Mouse (Mus musculus): Measurements from ENCODE around the gene Stt3b. TPM values are rescaled to one million over a fixed set of nuclear protein-coding genes. Genes with fewer than 3 reads are reported as not detected.

Gene Stt3b
- 102 and 105 TPM in 2 replicates for polyA plus RNA-seq (2016; fragmentation: Nextera tagmentation; extraction: Ambion mirVana)

DNA sequence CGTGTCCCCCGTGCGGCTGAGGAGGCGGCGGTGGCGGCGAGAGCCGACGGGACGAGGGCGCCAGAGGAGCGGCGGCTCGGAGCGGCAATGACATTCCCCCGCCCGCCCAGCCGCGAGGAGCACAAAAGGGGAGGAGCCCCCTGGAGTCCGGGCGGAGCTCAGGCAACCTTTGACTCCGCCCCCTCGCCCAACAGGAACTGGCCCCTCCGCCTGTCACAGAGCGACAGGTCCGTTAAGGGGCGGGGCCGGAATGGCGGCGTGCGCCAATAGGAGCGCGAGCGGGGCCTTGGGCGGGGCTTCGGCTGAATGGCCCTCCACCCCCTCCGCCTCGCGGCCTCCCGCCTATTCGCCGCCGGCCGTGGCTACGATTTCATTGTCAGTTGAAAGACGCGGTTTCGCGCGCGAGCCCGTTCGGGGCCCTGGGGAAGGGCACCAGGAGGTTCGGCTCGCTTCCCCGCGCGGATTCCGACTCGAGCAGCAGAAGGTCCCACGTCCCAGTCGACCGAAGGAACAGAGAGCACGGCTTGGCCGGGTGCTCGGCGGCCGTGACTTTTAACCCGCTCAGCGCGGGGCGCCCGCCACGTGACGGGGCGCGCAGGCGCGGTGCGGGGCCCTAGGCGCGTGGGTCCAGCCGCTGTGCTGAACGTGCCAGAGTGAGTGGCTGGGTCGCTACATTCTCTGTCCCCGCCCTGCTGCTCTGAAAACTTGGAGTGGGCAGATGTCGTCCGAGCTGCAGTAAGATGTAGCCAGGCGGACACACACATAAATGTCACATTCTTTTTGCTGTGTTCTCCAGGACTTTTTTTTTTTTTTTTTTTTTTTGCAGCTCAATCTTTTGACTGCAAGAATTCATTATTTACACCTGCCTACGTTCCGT, at the start of gene Stt3b:
Gene Stt3b (minus strand): TSS at position 76 of the 877 bp plus-strand sequence.
- H3K27me3 ChIP-seq (ENCODE audit: low read depth, poor library complexity, severe bottlenecking), result no peaks in the 10 kb centered on the region
- DNase-seq (ENCODE audit: low spot score), result peak; percentile 98
- no peaks in the 10 kb centered on the region for H3K36me3 ChIP-seq
- WGBS, result under 1% methylated on average over 91 of the region's 91 CpGs
- H3K9me3 ChIP-seq (replicated peaks), result no peaks in the 10 kb centered on the region
- H3K27ac ChIP-seq, result peak within 1 kb of the TSS; percentile 99
- H3K4me3 ChIP-seq, result peak within 1 kb of the TSS; percentile 98
- H3K4me1 ChIP-seq, result peaks cover 41% of the 10 kb centered on the region

DNA sequence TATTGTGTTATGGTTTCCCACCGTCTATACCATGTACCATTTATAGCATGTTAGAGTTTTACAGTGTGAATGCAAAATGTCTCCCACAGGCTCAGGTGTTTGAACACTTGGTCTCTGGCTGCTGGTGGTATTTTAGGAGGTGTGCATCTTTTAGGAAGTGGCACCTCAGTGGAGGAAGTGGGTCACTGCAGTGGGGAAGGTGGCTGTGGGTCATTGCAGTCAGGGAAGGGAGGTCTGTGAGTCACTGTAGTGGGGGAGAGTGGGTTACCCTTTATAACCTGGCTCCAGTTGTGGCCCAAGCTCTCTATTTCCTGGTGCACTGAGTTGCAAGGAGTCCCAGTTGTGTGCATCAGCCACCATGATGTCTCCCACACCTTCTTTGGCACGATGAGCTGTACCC, 48.2 kb upstream of the Stt3b start:
- no peaks in the 10 kb centered on the region for H3K36me3 ChIP-seq
- no peaks in the 10 kb centered on the region for H3K27me3 ChIP-seq (ENCODE audit: low read depth, poor library complexity, severe bottlenecking)
- DNase-seq (ENCODE audit: low spot score), result no peak
- no peak overlapping the region for H3K27ac ChIP-seq
- no peaks in the 10 kb centered on the region for H3K9me3 ChIP-seq (replicated peaks)
- 90% methylated on average over 2 of the region's 2 CpGs for WGBS
- no peak overlapping the region for H3K4me3 ChIP-seq
- H3K4me1 ChIP-seq, result peaks cover 22% of the 10 kb centered on the region

DNA sequence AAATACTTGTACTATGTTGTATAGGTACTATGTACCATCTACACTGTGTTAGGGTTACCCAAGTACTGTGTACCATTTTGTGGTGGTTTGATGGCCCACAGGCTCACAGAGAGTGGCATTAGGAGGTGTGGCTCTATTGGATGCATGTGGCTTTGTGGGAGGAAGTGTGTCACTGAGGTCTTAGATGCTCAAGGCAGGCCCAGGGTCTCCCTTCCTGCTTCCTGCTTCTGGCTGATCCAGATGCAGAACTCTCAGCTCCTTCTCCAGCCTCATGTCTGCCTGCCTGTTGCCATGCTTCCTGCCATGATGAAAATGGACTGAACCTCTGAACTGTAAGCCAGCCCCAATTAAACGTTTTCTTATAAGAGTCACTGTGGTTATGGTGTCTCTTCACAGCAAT, 47.8 kb upstream of the Stt3b start:
- H3K4me3 ChIP-seq, result no peak overlapping the region
- no peaks in the 10 kb centered on the region for H3K27me3 ChIP-seq (ENCODE audit: low read depth, poor library complexity, severe bottlenecking)
- no peak overlapping the region for H3K27ac ChIP-seq
- no peak for DNase-seq (ENCODE audit: low spot score)
- H3K36me3 ChIP-seq, result no peaks in the 10 kb centered on the region
- peaks cover 22% of the 10 kb centered on the region for H3K4me1 ChIP-seq
- H3K9me3 ChIP-seq (replicated peaks), result no peaks in the 10 kb centered on the region
- WGBS, result 88% methylated on average over 1 of the region's 1 CpGs

DNA sequence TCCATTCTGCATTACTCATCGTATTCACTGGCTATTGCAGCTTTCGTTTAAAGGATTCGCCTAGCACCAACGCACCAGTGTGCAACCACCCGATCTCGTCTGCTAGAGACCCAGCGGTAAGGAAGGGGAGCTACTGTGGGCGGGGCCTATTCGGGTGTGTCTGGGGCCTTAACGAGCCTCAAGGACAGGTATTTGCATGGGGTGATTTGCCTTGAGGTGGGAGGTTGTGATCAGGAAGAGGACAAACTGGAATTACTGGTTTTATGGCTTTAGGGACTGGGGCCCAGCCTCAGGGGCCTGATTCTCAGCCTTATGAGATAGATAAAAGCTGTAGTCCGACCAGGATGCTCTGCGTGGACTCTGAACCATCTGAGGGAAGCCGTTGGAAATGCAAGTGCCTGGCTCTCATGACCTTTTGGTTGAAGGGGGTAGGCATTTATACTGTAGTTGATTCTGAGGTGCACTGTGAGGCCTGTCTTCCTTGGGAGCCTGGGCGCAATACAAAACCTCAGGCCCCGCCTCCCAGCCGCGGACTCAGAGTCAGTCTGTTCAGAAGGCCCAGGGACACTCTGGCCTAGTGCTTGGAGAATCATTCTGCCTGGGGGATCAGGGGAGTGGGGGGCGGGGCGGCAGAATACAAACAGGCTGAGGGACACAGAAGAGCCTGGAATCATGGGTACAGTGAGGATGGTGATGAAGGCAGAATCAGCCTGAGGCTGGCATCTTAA, 46.7 kb upstream of the Stt3b start:
- no peak for DNase-seq (ENCODE audit: low spot score)
- Histone ChIP-seq H3K9me3 (replicated peaks) (no peaks in the 10 kb centered on the region), H3K27me3 (ENCODE audit: low read depth, poor library complexity, severe bottlenecking) (no peaks in the 10 kb centered on the region), H3K4me1 (peaks cover 22% of the 10 kb centered on the region), H3K36me3 (no peaks in the 10 kb centered on the region), H3K4me3 (no peak overlapping the region), H3K27ac (0 out of 2 replicates have a peak overlapping the region, but pooled peaks have one; percentile 6)
- 21% methylated on average over 19 of the region's 19 CpGs for WGBS

DNA sequence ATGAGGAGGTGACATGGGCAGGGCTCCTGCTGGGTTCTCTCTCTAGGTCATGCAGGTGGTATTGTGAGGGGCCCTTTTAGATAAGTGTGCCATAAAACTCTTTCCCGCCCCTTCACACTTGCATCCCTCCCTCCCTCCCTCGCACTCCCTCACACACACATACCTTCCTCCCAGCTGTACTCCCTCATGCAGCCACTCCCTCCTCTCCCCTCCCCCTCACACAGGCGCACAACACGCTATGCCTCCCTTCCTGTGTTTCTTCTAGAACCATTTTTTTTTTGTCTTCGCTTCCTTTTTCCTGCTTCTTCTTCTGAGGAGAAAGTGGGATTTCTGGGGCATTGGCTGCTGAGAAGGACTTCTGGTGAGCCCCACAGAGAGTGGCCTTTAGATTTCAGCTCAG, 45.8 kb upstream of the Stt3b start:
- H3K9me3 ChIP-seq (replicated peaks), result no peaks in the 10 kb centered on the region
- H3K27ac ChIP-seq, result no peak overlapping the region
- no peaks in the 10 kb centered on the region for H3K27me3 ChIP-seq (ENCODE audit: low read depth, poor library complexity, severe bottlenecking)
- 27% methylated on average over 5 of the region's 5 CpGs for WGBS
- H3K4me1 ChIP-seq, result peaks cover 19% of the 10 kb centered on the region
- no peak for DNase-seq (ENCODE audit: low spot score)
- H3K4me3 ChIP-seq, result no peak overlapping the region
- H3K36me3 ChIP-seq, result no peaks in the 10 kb centered on the region

DNA sequence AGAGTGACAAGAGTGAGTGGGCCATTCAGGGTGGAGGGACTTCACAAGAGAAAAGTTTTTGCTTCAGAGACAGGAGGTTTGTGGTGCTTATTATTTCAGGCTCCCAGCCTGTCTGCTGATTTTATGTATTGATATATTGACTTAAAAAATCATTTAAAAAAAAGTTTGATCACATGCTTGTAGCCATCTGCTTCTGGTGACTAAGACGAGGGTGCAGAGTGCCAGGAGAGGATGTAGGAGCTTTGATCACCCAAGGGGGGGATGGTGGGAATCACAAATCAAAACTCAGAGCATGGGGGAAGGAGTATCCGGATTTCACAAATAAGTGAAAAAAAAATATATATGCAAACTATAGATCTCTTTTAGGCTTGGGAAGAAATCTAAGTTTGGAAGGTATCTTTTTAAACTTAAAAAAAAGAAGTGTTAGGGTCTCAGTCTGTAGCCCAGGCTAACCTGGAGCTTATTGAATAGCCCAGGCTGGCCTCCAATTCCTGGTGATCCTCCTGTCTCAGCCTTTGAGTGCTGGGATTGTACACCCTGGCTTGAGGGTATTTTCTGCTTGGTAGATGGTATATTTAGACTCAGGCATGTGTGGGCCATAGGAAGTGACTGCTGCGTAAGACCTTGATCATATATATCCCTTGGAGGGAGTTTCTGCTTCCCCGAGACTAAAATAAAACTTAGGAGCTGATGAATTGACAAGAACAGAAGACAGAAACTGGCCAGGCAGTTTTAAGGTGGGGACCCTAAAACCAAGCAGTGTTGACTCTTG, 39.7 kb upstream of the Stt3b start:
- WGBS, result 76% methylated on average over 4 of the region's 4 CpGs
- DNase-seq (ENCODE audit: low spot score), result no peak
- Histone ChIP-seq H3K9me3 (replicated peaks) (no peaks in the 10 kb centered on the region), H3K27me3 (ENCODE audit: low read depth, poor library complexity, severe bottlenecking) (no peaks in the 10 kb centered on the region), H3K27ac (no peak overlapping the region), H3K4me1 (peaks cover 11% of the 10 kb centered on the region), H3K36me3 (no peaks in the 10 kb centered on the region), H3K4me3 (no peak overlapping the region)

DNA sequence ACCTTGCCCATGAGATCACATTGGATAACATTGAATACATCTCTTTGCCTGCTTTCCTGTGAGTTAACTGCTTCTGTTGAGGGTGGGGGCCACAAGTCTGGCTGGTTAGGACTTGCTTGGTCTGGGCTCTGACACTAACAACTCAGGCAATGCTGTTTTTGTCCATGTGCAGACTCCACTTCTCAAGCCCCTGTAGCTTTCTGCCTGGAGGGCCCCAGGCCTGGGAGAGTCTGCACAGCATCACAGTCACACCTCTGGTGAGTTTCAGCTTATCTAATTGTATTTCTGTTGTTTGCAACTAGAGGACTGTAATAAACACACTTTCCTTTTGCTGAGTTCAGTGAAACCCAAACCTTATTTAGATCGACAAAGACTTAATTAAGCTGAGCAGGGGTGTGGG, 38.9 kb upstream of the Stt3b start:
- H3K4me3 ChIP-seq, result no peak overlapping the region
- no peak overlapping the region for H3K27ac ChIP-seq
- no peak for DNase-seq (ENCODE audit: low spot score)
- peaks cover 11% of the 10 kb centered on the region for H3K4me1 ChIP-seq
- no peaks in the 10 kb centered on the region for H3K9me3 ChIP-seq (replicated peaks)
- H3K27me3 ChIP-seq (ENCODE audit: low read depth, poor library complexity, severe bottlenecking), result no peaks in the 10 kb centered on the region
- 18% methylated on average over 1 of the region's 1 CpGs for WGBS
- H3K36me3 ChIP-seq, result no peaks in the 10 kb centered on the region

DNA sequence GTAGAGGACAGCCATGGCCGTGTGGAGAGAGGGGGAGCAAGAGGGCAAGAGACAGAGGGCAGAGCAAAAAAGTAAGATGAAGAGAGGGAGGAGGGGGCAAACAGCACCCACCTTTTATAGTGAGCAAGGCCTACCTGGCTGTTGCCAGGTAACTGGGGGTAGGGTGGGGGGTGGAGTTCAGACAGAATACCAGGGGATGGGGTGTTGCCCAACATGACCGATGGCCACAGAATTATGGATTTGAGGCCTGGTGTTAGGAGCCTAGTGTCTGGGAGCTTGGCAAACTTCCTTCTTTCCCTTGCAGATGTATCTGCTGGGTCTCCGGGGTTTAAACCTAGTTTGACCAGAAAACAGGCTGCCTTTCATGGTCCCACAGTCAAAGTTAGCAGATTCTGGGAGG, 34.7 kb upstream of the Stt3b start:
- peaks cover 21% of the 10 kb centered on the region for H3K4me1 ChIP-seq
- 77% methylated on average over 3 of the region's 3 CpGs for WGBS
- no peak for DNase-seq (ENCODE audit: low spot score)
- H3K27me3 ChIP-seq (ENCODE audit: low read depth, poor library complexity, severe bottlenecking), result no peaks in the 10 kb centered on the region
- no peaks in the 10 kb centered on the region for H3K36me3 ChIP-seq
- no peak overlapping the region for H3K27ac ChIP-seq
- H3K9me3 ChIP-seq (replicated peaks), result no peaks in the 10 kb centered on the region
- H3K4me3 ChIP-seq, result no peak overlapping the region

DNA sequence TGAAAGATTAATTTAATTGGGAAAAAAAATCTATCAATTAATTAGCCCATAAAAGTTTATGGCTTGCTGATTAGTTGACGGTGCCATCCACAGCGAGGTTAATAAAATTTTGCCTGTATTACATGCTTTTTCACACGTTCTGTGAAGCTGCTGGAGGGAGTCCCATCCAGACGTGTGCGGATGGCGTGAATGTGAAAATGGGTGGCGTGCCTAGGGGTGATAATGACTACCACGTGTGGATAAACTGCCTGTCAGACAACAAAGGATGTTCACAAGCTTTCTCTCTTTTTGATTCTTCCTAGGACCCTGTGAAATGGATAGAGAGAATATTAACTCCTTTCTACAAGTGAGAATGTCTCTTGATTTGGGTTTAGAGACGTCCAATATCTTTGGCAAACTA, 31.4 kb upstream of the Stt3b start:
- Histone ChIP-seq H3K27ac (no peak overlapping the region), H3K36me3 (no peaks in the 10 kb centered on the region), H3K4me1 (peaks cover 29% of the 10 kb centered on the region), H3K27me3 (ENCODE audit: low read depth, poor library complexity, severe bottlenecking) (no peaks in the 10 kb centered on the region), H3K9me3 (replicated peaks) (no peaks in the 10 kb centered on the region), H3K4me3 (no peak overlapping the region)
- WGBS, result 59% methylated on average over 9 of the region's 9 CpGs
- no peak for DNase-seq (ENCODE audit: low spot score)

DNA sequence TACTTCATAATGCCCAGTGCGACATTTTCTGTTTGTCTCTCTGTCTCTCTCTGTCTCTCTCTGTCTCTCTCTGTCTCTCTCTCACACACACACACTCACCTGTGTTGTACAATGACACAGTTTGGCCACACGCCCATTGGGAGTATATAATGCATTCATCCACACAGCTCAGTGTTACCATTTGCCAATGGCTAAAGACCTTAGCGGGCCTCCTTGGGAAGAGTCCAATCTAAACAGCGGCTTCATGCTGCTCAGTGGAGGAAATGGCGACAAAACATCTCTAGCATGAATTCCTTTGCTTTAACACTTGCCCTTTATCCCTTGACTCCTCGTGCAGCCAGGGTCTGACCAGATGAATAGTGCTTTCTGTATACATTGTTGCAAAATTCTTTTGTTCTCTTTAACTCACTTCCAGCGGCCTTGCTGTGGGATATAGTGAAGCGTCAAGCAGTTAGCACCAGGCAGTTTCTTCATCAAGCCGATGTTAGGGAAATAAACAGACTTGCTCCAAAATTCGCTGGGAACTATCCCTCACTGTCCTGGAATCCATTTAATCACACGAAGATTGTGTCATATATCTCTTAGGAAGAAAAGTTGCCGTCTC, 30.1 kb upstream of the Stt3b start:
- Histone ChIP-seq H3K4me1 (peaks cover 32% of the 10 kb centered on the region), H3K9me3 (replicated peaks) (no peaks in the 10 kb centered on the region), H3K36me3 (no peaks in the 10 kb centered on the region), H3K27ac (no peak overlapping the region), H3K27me3 (ENCODE audit: low read depth, poor library complexity, severe bottlenecking) (no peaks in the 10 kb centered on the region), H3K4me3 (no peak overlapping the region)
- no peak for DNase-seq (ENCODE audit: low spot score)
- 76% methylated on average over 12 of the region's 12 CpGs for WGBS

DNA sequence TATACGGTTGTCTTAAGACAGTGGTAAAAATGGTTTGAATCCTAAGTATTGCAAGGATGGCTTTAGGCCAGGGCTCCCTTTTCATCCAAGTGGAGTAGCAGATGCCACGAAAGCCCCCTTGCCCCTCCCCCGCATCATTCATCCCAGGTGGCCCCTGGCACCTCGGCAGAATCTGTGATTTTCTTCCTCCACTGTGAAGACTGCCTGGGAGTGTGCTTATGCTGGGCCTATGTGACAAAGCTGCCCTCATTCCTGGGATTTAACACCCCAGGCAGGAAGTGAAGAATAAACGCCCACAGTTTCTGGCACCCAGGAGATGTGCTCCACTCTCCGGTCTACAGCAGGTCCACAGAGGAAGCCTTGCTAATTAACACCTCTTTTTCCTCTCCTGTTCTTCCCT, 28.6 kb upstream of the Stt3b start:
- DNase-seq (ENCODE audit: low spot score), result no peak
- Histone ChIP-seq H3K36me3 (no peaks in the 10 kb centered on the region), H3K9me3 (replicated peaks) (no peaks in the 10 kb centered on the region), H3K27ac (no peak overlapping the region), H3K27me3 (ENCODE audit: low read depth, poor library complexity, severe bottlenecking) (no peaks in the 10 kb centered on the region), H3K4me1 (peaks cover 32% of the 10 kb centered on the region), H3K4me3 (no peak overlapping the region)
- WGBS, result 35% methylated on average over 6 of the region's 6 CpGs

DNA sequence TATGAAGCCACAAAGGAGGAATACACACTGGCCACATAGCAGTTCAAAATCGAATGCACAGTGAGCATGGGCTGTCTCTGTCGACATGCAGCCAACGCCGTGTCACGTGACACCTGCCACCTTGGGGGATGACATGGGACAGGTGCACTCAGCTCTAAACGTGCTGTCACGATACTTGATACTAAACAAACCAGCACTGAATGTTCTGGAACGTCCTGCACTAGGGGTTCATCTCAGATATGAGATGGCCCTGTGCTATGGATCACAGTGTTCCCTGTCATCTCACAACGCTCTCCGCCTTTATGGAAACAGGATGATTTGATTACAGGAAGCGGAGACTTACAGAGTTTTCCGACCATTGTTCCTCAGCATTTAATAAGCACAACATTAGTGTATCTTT, 22.8 kb upstream of the Stt3b start:
- no peak for DNase-seq (ENCODE audit: low spot score)
- H3K27ac ChIP-seq, result no peak overlapping the region
- peaks cover 16% of the 10 kb centered on the region for H3K4me1 ChIP-seq
- H3K9me3 ChIP-seq (replicated peaks), result no peaks in the 10 kb centered on the region
- H3K27me3 ChIP-seq (ENCODE audit: low read depth, poor library complexity, severe bottlenecking), result no peaks in the 10 kb centered on the region
- WGBS, result 86% methylated on average over 12 of the region's 12 CpGs
- H3K4me3 ChIP-seq, result no peak overlapping the region
- H3K36me3 ChIP-seq, result no peaks in the 10 kb centered on the region
